Mouse (Mus musculus) spleen, postnatal 10 days (tissue): Measurements from ENCODE around the gene Tor3a.

Experiments
- DNase-seq, 2 experiments: peaks; one replicate each; pipeline ENCODE4 v3.0.0; 2021 to 2022; ENCODE audit warnings: low spot score in 2 of 2

The Tor3a gene

DNA sequence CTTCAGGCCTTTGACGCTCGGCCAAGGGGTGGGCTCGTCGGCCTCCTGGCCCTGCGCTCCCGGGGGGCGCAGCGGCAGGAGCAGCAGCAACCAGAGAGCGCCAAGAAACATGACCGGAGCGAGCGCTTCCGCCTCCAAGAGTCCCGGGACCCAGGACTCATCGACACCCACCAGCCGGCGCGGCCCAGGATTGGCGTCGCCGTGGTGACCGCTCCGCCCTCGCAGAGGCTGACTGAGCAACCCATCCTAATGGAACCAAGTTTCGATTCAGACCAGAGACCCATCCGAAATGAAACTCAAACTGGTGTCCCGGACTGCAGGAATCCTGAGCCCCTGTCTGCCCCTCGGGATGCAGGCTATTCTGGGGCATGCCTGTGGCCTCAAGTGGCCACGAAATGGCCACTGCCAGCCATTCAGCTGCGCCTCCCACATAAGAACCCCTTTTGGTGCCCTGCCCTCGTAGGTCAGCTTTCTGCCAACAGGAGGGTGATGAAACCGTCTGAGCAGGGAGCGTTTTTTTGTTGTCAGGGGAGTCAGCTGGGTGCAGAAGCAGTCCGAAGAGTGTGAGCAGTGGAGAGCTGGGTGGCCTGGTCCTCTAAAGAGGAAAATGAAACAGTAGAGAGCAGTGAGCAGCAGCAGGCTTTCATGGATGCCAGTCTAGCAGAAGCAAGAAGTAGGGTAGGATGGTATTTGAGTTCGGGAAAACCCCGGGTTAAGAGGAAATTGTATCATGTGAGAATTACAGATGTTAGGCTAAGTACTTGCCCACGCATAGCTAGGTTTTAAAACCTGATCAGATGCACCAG, at the start of gene Tor3a:
Gene Tor3a, minus strand, starts transcription at position 162 of the 806 bp plus-strand sequence.
- peak; percentile 58 to 76 for DNase-seq

GRCm38 (mm10) chr1:156722089-156722488, 47.9 kb upstream of the Tor3a start:
- DNase-seq: peak in 1 of 2 experiments; percentile 26

DNA sequence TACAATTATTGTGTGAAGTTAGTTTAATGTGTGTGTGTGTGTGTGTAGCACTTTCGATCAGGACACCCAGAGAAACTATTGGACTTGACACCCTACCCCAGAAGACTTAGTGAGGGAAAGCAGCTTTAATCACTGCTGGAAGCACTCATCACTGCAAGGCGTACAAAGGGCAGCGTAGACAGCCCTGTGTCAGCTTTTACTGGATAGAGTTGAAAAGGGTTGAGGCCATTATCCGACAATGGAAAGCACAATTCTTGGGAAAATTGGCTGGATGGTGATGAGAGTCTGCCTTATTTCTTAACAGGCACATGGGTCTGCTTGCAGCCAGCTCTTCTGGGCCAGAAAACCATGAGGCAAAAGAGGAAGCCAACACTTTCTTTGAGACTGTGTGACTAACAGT, 45.9 kb upstream of the Tor3a start:
- no peak for DNase-seq

- peak; percentile 96 to 97 for DNase-seq
Observed at GRCm38 (mm10) chr1:156718950-156719805, 45.0 kb upstream of the Tor3a start, which contains the start of gene Fam20b. Gene Fam20b (minus strand): TSS chr1:156719086.

DNA sequence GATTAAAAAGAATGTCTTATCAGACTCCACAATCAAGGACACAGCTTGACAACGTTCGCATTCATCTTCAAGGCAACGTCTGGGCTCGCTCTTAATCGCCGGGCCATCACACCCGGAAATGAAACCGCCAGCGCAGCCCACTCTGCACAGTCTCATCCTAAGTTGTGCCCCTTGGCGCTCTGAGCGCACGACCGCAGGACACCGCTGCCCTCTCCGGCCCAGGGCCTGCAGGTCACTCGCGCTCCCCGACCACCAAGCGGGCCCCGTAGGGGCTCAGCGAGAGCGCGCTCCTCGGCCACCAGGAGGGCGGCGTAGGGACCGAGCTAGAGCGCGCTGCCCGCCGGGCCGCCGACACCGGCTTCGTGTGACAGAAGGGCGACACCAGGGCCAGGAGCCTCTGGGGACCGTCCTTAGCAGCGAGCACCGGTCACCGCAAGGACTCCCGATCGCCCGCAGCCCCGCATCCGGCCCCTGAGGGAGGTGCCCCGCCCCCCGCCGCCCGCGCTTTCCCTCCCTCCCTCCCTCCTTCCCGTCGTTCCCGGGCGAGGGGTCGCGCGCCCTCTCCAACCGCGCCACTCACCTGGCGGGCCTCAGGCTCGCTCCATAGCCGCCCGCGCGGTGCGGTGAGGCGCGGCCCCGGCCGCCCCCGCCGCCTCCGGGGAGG, 44.3 kb upstream of the Tor3a start:
- peak; percentile 75 for DNase-seq

DNA sequence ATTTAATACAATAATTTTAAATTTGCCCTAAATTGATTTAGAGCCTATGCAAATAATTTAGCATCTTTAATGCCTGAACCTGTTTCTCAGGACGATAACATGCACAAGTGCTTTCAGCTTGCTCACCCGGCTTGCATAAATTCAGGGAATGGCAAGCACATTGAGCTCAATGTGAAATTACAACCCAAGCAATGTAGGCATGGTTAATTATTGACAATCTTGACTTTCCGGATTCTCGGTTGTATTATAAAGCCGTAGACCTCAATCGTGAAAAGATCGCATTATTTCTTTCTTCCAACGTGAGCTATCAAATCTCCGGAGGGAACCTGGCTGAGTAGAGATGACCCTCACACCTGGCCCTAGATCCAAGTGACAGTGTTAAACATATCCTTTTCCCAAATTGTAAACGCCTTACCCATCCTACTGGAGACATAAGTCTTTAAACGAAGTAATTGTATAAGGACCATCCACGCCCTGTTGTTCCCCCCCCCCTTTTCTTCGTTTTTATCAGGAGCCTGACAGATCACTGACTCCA, 43.7 kb upstream of the Tor3a start:
- no peak for DNase-seq

- DNase-seq: no peak
Observed at GRCm38 (mm10) chr1:156716681-156717080, 42.5 kb upstream of the Tor3a start.

DNA sequence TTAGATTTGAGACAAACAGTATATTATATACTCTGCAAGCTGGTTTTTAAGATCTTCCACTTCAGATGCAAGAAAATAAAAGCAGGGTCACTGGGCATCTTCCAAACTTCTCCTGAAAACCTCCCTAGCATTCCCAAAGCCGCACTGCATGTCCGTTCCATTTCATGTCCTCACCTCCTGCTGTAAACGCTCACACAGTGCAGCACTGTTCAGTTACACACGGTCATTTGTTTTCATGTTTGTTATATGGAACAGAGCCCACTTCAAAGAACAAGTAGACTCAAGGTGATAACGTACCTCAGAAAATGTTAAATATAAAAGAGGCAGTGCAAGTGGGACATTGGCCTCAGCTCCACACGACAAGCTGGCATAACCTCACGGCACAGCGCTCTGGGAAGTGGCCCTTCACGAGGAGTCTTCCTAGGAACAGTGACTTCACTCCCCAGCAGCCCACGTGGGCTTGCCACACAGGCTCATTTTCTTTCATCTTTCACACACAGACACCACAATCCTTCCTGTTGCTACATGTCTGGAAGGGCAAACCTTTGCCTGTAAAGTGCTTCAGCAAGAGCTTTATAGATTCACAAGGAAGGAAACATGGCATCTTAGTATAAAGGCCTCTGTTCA, 36.4 kb upstream of the Tor3a start:
- DNase-seq: no peak

GRCm38 (mm10) chr1:156708672-156709071, 34.5 kb upstream of the Tor3a start:
- no peak for DNase-seq

GRCm38 (mm10) chr1:156705696-156706285, 31.6 kb upstream of the Tor3a start:
- DNase-seq: no peak

DNA sequence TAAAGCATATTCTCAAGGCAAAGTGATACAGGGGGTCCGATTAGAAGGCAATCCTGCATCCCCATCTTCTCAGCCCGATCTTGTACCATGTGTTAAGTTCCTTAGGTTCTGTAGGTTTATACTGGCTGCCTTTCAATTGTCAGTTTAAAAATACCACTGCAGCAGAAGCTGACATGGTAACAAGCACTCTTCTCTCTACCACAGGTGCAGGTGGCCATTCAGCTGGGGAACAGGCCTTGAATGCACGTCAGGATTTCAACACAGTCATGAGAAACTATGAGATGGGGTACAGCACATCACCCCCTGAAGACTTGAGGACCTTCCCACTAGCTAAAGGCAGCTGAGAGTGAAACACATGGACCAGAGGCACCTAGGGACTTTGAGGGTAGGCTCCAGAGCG, 29.3 kb upstream of the Tor3a start:
- DNase-seq: no peak

- no peak for DNase-seq
Observed at GRCm38 (mm10) chr1:156702151-156702550, 28.0 kb upstream of the Tor3a start.

DNA sequence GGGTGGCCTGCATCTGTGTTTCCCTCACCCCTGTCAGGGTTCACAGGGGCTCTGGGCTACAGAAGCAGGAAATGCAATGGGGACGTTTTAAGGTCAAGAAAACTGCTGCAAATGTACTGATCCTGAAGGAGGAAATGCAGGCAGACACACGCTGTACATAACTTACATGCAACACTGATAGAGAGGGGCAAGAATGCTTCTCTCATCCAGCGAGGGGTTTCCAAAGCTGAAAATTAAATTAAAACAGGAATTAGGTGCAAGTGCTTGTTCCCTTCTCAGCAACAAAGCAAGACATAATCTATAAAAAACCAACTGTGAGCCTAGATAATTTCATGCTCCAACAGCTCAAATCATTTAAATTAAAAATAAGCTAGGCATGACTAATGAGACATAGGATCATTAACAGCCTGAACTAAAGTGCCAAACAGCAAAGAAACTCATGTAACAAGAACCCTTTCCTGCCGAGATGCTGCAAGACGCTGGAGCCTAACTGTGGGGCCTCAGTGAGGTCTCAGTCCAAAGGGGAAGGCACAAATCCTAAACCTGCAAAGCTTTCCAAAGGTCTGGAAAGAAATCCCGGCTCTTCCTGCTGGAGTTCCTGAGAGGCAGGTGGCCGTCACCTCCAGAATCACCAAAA, 12.0 kb upstream of the Tor3a start:
- DNase-seq: no peak

- no peak for DNase-seq
Observed at GRCm38 (mm10) chr1:156679599-156679998, 5.4 kb upstream of the Tor3a start.

- DNase-seq: no peak
Observed at GRCm38 (mm10) chr1:156677230-156677629, 3.1 kb upstream of the Tor3a start.

DNA sequence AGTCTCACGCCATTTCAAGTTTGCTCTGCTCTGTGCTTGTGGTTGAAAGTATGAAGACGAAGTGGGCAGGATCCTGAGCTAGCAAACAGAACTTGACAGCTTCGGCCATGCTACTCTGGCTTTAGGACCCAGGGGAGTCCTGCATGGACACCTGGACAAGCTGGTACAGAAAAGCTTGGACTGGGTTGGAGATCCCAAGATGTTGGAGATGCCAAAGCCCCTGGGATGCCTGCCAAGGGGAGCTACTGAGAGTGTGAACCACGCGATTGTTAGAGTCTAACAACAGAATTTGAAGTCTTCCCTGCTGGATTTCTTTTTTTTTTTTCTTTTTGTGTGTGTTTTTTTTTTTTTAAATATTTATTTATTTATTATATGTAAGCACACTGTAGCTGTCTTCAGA, 2.4 kb upstream of the Tor3a start:
- DNase-seq: no peak

GRCm38 (mm10) chr1:156676171-156676570, 2.0 kb upstream of the Tor3a start:
- DNase-seq: peak; percentile 43 to 69

DNA sequence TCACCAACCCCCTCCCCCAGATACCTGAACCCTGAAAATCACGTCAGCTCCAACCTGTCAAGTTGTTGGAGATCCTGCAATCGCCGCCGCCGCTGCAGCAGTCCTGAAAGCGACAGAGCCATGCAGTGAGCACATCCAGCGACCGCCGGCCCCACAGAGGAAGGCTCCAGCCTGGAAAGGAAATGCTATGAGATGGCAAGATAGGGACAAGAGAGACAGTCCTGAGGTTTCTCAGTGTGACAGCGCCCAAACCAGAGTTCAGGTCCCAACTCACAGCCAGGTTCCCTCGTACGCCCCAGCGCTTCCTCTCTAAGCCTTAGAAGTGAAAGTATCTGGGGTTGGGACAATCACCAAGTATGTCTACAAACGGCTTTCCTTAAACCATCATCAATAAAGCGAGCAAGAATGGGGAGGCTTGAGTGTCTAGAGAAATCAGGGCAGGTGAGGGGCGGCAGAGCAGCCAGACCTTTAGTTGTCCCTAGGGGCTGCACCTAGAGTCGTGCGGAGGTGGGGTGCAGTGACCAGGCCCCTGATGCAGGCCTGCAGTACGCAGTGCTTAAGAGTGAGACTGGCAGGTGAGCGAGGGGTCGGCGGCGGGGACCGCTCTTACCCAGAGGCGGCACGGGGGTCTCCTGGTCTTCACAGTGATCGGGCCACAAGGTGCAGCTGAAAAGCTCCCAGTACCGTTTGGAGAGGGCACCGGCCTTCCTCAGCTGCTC, 521 bp downstream of the Tor3a start:
- DNase-seq: peak; percentile 50

DNA sequence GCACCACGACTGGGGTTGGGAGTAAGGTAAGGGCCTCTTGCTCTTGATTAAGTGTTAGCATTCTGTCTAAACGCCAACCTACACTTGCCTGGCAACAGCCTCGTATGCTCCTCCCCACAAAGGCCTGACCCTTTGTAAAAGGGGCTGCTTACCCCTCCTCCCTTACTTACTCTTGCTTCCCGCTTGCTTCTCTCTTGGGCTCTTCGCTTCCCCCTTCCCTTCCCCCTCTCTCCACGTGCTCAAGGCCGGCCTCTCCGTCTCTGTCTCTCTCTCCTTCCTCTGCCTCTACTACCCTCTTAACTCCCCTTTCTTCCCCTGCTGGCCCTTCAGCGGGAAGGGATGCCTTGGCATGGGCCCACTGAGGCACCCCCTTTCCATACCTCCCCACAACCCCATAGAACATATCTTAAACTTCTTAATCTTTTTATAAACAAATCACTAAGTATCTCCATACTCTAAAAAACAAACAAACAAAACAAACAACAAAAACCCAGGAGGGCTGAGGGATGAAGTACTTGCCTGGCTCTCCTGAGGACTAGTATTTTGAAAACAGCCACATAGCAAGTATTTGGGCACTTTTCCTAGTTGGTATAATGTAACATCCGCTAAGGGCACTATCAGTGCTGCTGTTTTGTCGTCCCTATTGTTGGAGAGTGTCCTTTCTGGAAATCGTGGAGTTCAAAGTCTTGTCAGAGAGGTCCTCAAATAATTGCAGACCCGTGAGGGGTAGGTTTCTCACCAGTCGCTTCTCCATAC, 1.3 kb downstream of the Tor3a start:
- DNase-seq: peak in 1 of 2 experiments; percentile 29
